Mouse (Mus musculus): Measurements from ENCODE around the gene Cmbl.

The Cmbl gene

GRCm38 (mm10) chr15:31565184-31565583 is at the start of gene Cmbl:
Gene Cmbl, plus strand, starts transcription at chr15:31565389.
- no peak for DNase-seq (ENCODE audit: extremely low read depth, low read depth, low spot score)

- DNase-seq (ENCODE audit: extremely low read depth, low read depth, low spot score) = no peak
These were observed 48.0 kb upstream of the Cmbl start for GRCm38 (mm10) chr15:31517186-31517585.

DNA sequence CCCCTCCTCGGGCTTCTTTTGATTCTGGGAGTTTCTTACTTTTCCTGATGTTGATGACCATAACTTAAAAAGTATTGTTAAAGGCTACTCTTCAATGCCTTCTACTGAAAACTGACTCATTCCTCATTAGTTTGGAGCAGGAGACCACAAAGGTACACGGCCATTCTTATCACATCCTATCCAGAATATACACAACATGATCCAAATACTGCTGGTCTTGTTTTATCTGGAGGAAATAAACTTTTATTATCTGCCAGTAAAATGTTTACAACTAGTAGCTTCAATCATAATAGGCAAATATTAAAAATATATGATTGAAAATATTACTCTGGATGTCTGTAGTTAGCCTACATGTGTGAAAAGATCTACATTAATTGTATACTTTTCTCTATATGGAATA is 46.8 kb upstream of the Cmbl start:
- DNase-seq (ENCODE audit: extremely low read depth, low read depth, low spot score) = no peak

DNA sequence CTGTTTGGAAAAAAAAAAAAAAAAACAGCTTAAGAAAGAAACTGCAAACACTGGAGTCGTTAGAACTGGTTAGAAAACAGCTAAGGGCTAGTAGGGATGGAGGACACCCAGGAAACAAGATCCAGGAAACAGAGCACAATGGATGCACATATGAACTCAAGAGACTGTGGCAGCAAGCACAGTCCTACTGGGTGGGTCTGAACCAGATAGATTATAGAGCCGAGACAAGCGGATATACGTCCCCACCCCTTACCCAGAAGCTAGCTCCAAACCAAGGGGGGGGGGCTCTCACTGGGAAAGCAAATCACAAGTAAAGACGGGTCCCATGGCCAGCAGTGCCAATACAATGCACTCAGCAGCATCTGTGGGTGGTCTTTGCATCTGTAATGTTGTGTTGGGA is 46.2 kb upstream of the Cmbl start:
- DNase-seq (ENCODE audit: extremely low read depth, low read depth, low spot score) = no peak

- DNase-seq (ENCODE audit: extremely low read depth, low read depth, low spot score) = no peak
These were observed 38.7 kb upstream of the Cmbl start for GRCm38 (mm10) chr15:31526463-31526862.

DNA sequence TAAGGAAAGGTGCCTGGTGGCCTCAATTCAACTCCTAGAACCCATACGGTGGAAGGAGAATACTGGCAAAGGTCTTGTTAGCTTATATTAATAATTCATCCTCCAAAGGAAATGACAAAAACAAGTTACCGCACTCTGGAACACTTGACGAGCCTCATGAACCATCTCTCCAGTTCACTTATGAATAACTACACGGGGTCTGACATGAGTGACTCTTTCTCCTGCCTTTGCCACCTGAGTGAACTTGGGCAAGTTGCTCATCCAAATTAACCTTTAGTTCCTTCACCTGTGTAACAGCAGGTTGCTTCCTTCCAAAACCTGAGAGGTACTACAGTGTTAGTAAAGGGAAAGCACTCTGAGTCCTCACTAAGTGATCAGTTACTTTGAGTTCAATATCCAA is 36.7 kb upstream of the Cmbl start:
- no peak for DNase-seq (ENCODE audit: extremely low read depth, low read depth, low spot score)

- DNase-seq (ENCODE audit: extremely low read depth, low read depth, low spot score) = no peak
These were observed 36.1 kb upstream of the Cmbl start for GRCm38 (mm10) chr15:31529103-31529502.

- DNase-seq (ENCODE audit: extremely low read depth, low read depth, low spot score) = no peak
These were observed 35.2 kb upstream of the Cmbl start for GRCm38 (mm10) chr15:31529811-31530658.

DNA sequence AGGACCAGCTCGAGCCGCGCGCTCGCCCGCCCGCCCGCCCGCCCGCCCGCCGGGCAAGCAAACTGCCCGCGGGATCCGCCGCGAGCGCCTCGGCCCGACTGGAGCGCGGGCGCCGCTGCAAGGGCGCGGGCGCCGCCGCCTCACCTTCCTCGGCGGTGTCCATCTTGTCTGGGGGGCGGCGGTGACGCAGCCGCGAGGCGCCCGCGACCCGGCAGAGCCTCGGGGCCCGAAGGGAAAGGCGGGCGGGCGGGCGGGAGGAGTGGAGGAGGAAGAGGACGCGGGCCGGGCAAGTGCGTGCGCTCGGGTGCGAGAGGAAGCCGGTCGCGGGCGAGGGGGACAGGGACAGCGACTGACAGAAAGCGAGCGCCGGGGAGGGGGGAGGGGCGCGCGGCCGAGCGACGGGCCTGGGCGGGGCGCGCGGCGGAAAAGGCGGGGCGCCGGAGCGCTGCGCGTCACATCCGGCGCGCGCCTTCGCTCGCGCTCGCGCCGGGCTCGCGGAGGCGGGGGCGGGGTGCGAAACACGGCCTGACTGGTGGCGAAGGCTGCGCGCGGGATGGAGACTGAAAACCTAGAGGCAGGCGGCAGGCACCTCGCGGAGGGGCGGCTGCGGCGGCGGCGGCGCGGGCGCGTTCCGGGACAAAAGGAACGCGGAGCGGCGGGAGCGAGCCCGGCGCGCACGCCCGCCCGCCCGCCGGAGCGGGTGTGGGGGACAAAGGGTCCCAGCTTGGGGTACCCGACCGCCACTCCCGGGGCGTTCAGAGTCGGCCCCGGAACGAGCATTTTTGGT is 34.3 kb upstream of the Cmbl start, which contains the start of gene March6:
March6 (minus strand) TSS at position 395 of the 787 bp plus-strand sequence.
- DNase-seq (ENCODE audit: extremely low read depth, low read depth, low spot score) = no peak

DNA sequence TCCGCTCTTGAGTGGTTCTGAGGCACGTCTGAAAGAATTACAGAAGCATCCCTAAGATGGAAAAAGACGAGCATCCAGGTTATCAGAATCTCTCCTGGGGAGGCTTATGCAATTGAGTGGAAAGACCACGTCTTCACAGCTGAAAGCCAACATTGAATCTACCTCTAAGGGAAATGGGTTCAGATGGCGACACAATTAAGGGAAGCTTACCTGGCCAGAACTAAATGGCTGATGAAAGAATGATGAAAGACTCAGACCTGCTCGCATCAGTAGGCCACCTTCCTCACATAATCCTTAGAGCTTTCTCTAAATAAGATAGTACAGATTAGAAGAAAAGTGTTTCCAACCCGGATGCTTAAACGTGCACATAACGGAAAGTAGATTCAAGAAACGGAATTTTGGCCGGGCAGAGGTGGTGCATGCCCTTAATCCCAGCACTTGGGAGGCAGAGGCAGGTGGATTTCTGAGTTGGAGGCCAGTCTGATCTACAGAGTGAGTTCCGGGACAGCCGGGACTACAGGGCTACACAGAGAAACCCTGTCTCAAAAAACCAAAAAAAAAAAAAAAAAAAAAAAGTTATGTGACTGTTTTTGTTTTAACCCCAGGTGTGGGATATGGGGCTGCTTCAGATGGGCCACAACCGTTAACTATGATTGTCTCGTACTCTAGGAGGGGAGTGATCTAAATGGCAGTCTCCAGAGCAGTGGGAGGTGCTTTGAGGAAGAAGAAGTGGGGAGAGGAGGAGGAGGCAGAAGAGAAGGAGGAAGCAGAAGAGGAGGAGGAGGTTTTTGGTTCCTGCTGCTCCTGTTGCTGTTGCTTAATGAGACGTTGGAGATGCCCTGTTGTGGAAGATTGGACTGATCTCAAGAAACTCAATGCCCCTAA is 33.5 kb upstream of the Cmbl start:
- no peak for DNase-seq (ENCODE audit: extremely low read depth, low read depth, low spot score)

- DNase-seq (ENCODE audit: extremely low read depth, low read depth, low spot score) = no peak
These were observed 32.7 kb upstream of the Cmbl start for GRCm38 (mm10) chr15:31532331-31533021.

DNA sequence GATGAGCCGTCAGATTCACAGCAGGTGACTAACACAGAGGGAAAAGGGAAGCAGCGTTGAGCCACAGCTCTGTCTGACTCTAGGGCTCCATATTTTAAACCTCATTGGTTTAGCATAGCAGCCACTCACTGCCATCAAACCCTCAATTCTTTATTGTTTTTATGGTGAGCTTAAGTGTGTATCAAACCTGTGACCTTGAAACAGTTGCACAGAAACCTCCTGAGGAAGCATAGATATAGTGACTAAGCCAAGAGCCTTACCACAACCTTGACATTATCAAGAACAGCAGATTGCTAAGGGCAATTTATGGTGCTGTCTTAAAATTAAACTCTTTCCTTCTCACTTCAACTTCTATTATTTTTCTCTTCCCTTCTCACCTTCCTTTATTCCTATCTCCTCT is 31.7 kb upstream of the Cmbl start:
- DNase-seq (ENCODE audit: extremely low read depth, low read depth, low spot score) = no peak

- DNase-seq (ENCODE audit: extremely low read depth, low read depth, low spot score) = no peak
These were observed 30.5 kb upstream of the Cmbl start for GRCm38 (mm10) chr15:31534421-31535258.

DNA sequence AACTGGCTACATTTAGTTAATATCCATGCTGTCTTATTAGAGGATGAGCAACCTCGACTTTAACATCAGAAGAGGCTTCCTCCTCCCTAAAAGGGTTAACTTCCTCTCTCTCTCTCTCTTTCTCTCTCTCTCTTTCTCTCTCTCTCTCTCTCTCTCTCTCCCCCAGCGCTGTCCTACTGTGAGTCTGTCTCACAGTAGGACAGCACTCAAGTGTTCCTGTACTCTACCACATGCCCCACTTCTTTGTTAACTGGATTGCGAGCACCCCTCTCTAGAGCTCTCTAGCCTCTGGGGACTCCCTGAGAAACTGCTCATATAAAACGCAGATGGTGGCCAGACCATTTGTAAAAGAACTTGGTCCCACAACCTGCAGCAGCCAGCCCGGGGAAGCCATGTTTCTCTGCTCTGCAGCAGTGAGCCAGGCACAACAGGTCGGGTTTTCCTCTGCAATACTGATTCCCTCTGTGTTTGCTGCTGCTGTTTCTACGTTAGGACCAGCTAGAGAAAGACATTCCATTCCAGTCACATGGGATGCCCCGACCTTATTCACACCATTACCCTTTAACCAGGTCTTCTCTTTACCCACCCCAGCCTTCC is 29.8 kb upstream of the Cmbl start:
- no peak for DNase-seq (ENCODE audit: extremely low read depth, low read depth, low spot score)

- no peak for DNase-seq (ENCODE audit: extremely low read depth, low read depth, low spot score)
These were observed 29.0 kb upstream of the Cmbl start for GRCm38 (mm10) chr15:31536051-31536737.

DNA sequence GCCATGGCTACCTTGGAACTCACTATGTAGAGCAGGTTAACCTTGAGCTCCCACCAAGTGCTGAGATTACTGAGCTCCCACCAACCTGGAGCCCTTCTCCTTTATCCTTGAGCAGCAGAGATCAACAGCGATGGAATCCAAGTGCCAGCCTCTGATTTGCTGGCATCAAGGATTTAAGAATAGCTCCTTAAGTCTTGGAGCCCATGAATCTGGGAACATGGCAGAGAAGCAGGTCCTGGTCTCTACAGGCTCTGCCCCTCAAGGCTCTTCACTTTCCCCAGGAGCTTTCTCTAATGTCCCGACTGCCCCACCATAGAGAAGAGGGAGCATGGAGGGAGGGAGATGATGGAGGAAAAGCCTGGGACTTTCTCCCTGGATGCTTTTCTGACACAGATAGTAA is 27.5 kb upstream of the Cmbl start:
- no peak for DNase-seq (ENCODE audit: extremely low read depth, low read depth, low spot score)

- no peak for DNase-seq (ENCODE audit: extremely low read depth, low read depth, low spot score)
These were observed 26.8 kb upstream of the Cmbl start for GRCm38 (mm10) chr15:31538346-31538745.

DNA sequence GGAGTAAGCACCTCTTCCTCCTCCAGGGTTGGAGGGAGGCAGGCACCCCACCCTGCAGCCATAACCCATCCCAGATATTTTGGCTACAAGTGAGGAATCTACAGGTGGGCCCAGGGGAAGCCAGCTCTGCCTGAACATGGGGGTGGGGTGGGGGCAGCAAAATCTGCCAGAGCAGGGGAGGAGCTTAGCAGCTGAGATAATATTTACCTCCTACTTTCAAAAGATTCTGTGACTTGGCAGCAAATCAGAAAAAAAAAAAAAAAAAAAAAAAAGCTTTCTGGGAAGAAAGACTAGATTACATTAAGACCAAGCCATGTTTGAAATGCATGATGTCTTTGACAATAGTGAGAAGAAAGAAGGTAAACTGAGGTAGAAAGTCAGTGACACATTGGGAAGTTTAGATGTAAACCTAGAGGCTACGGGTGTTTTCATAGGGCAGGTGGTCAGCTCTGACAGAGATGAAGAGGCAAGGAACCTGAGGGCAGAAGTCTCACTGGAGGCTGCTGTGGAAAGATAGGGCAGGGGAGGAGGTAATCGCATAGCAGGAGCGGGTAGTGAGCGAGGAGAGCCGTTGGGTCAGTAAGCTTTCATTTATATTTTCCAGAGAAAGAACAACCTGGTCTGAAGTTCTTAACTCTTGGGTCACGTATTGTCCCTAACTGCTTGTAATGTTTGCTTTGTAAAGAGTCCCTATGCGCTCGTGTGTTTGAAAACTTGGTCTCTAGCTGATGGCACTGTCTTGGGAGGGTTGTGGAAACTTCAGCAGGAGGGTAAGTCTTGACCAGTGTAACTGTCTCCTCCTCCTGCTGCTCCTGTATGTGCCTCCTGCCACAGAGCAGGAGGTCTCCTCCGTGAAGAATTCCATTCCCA is 25.3 kb upstream of the Cmbl start:
- DNase-seq (ENCODE audit: extremely low read depth, low read depth, low spot score) = no peak
